Mouse (Mus musculus): ENCODE measurements around the gene Slc39a7.
A peak's percentile ranks its signal among the peaks of the same experiment; 100 is the strongest.

- TF ChIP-seq CTCF (IDR thresholded peaks at IDR 0.05; ENCODE audit: low read depth, low read length), result no peak
- peak; percentile 83 for TF ChIP-seq POLR2A (IDR thresholded peaks at IDR 0.05; ENCODE audit: extremely low read depth, insufficient read depth, low read length)
Observed at GRCm38 (mm10) chr17:33978631-33979031, 52.9 kb downstream of the Slc39a7 start.
